Mouse (Mus musculus) testis, postnatal 10 days (tissue): ENCODE measurements at regions not wholly inside any gene's neighbourhood (a gene's known extent, or its start where the extent isn't known, plus 50 kb on each side); places are given as distances from the start of the nearest gene placed in this dataset.

Experiments
- DNase-seq: peaks from one replicate; pipeline ENCODE4 v3.0.0; 2021; ENCODE audit warnings: low spot score

DNA sequence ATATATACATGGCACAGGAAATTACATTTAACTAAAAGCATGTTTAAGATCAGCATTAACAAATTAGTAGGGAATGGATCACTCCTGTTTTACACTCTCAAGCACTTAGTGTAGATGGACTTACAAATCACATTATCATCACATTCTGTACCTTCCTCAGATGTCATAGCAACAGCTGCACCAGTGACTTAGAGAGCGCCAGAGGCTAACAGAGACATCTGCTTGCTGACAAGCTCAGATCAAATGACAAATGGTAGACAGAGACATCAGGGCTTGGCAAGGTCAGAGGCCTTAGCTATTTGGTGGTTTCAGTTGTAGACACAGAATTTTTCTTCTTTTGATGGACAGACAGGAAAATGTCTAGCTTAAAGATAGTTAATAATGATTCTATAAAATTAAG is 897.5 kb upstream of the Slc10a2 start:
- no peak for DNase-seq

DNA sequence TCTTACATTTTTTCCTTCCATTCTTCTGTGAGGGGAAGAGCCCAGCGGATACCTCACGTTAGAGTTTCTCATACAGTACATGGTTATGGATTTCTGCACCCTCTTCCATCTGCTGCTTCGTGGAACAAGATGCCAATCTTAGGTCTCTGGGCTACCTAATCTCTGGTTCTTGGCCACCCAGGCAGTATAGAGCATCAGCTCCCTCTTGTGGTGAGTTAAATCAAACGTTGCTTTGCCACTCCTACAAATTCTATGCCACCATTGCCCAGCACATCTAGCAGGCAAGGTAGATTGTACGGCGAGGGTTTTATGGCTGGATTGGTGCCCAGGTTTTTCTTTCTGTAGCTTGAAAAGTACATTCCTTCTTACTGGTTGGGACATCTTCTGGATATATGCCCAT is 889.7 kb upstream of the Slc10a2 start:
- no peak for DNase-seq

DNA sequence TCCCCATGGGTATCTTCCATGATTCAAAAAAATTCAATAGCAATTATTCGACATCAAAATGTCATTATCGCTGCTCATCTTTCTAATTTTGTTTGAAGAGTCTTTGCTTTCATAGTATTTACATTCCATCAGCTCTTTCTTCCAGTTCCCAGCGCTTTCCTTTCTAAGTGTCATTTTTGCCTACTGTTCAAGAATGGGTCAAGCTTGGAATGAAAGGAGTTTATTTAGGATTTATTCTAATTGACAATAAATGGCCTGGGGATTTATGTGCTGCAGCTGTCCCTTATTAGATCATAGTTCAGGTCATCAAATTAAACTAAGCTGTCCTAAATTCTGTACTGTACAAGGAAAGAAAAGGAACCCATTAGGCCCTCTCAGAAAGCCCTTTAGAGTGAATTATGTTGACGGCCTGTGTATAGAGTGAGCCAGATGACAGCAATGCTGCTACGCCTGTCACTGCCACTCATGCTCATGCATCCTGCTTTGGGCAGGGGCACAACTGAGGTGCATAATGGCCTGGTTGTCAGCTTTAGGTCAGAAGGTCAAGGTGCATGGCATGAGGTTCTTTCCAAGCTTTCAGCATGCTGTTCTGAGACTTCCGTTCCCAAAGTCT is 860.4 kb upstream of the Slc10a2 start:
- DNase-seq: no peak

DNA sequence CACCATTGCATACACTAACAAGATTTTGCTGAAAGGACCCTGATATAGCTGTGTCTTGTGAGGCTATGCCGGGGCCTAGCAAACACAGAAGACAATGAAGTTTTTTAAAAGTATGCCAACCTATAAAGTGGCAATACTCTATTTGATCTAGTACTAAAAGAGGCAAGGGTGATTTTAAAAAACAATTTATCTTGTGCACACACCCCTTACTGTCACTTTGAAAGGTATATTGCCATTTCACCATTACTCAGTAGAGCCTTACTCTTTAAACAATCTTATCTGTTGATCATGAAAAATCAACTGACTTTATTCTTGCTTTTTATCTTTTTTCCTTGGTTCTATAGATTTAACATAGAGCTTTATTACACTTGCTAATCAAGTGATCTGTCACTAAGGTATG is 859.1 kb upstream of the Slc10a2 start:
- no peak for DNase-seq

DNA sequence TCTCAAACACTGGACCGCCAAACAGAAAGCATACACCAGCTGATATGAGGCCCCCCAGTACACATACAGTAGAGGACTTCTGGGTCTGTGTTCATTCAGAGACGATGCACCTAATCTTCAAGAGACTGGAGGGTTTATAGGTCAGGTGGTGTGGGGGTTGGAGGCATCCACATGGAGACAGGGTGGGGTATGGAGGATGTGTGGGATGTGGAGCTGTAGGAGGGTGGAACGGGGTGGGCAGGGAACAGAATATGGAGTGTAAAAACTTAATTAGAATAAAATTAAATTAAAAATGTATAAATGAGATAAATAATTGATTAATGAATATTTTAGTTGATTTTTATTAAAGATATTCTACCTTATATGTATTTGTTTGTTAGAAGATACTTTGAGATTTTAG is 832.9 kb upstream of the Slc10a2 start:
- no peak for DNase-seq

DNA sequence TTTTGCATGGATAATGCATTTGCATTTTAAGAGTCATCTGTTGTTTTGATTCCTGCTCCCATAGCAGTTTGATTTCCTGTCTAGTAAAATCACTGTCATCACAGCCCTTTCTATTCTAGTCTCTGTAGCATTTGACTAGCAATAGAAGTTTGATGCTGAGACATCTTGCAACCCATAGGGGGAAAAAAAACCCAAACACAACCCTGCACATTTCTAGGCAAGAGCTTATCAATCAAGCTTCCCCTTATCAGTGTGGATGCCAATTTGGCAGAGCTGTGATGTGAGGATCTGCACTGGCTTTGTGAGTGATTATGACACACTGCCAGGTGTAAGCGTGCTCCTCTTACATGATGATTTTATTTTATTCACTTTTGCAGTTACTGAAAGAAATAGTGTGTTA is 813.0 kb upstream of the Slc10a2 start:
- no peak for DNase-seq
